Mouse (Mus musculus): ENCODE data around the gene Chrna10. TPM values are rescaled to one million over a fixed set of nuclear protein-coding genes. Genes with fewer than 3 reads are reported as not detected.

Chrna10 gene
- polyA plus RNA-seq, 1 experiment from 2014 or later: not detected

Other genes with a start within 250 kb of the Chrna10 start
- 0.38 and 0.41 TPM in 2 replicates for gene Folr1, start 246.0 kb downstream of the Chrna10 start, polyA plus RNA-seq (2015; fragmentation: Nextera tagmentation; extraction: Ambion mirVana)
- 75.2 and 76.5 TPM in 2 replicates for gene Lamtor1, start 210.9 kb downstream of the Chrna10 start, polyA plus RNA-seq (2015; fragmentation: Nextera tagmentation; extraction: Ambion mirVana)
- gene Tomt, start 210.5 kb downstream of the Chrna10 start, polyA plus RNA-seq (2015; fragmentation: Nextera tagmentation; extraction: Ambion mirVana): 0.15 and 0.21 TPM in 2 replicates
- 2.1 TPM in 2 replicates for gene Lrrc51, start 182.9 kb downstream of the Chrna10 start, polyA plus RNA-seq (2015; fragmentation: Nextera tagmentation; extraction: Ambion mirVana)
- 24.5 and 30.7 TPM in 2 replicates for gene Numa1, start 182.7 kb downstream of the Chrna10 start, polyA plus RNA-seq (2015; fragmentation: Nextera tagmentation; extraction: Ambion mirVana)
- 9.1 and 11.1 TPM in 2 replicates for gene Il18bp, start 98.1 kb downstream of the Chrna10 start, polyA plus RNA-seq (2015; fragmentation: Nextera tagmentation; extraction: Ambion mirVana)
- 10.6 and 11.6 TPM in 2 replicates for gene Rnf121, start 51.4 kb downstream of the Chrna10 start, polyA plus RNA-seq (2015; fragmentation: Nextera tagmentation; extraction: Ambion mirVana)
- 13.6 and 14.2 TPM in 2 replicates for gene Xndc1, start 51.3 kb downstream of the Chrna10 start, polyA plus RNA-seq (2015; fragmentation: Nextera tagmentation; extraction: Ambion mirVana)
- gene Xntrpc, start 51.1 kb downstream of the Chrna10 start, polyA plus RNA-seq (2015; fragmentation: Nextera tagmentation; extraction: Ambion mirVana): 0.22 and 0.28 TPM in 2 replicates
- gene Trpc2, start 33.7 kb downstream of the Chrna10 start, polyA plus RNA-seq (2015; fragmentation: Nextera tagmentation; extraction: Ambion mirVana): not detected in 2 replicates
- 0.22 and 0.48 TPM in 2 replicates for gene Art1, start 15.1 kb downstream of the Chrna10 start, polyA plus RNA-seq (2015; fragmentation: Nextera tagmentation; extraction: Ambion mirVana)
- gene Art5, start 7.3 kb downstream of the Chrna10 start, polyA plus RNA-seq (2015; fragmentation: Nextera tagmentation; extraction: Ambion mirVana): 0.07 and 0.32 TPM in 2 replicates
- 16.9 and 20.7 TPM in 2 replicates for gene Nup98, start 93.3 kb upstream of the Chrna10 start, polyA plus RNA-seq (2015; fragmentation: Nextera tagmentation; extraction: Ambion mirVana)
- 23.3 and 27.3 TPM in 2 replicates for gene Pgap2, start 93.4 kb upstream of the Chrna10 start, polyA plus RNA-seq (2015; fragmentation: Nextera tagmentation; extraction: Ambion mirVana)
- gene Rhog, start 139.2 kb upstream of the Chrna10 start, polyA plus RNA-seq (2015; fragmentation: Nextera tagmentation; extraction: Ambion mirVana): 56.0 and 58.2 TPM in 2 replicates
- gene Stim1, start 151.0 kb upstream of the Chrna10 start, polyA plus RNA-seq (2015; fragmentation: Nextera tagmentation; extraction: Ambion mirVana): 13.3 and 15.0 TPM in 2 replicates